Mouse (Mus musculus) stomach, adult 2 months (tissue): ENCODE measurements around the gene Cbx7. TPM values are rescaled to one million over a fixed set of nuclear protein-coding genes. Genes with fewer than 3 reads are reported as not detected.

ENCODE experiments used
- polyA plus RNA-seq: library from polyadenylated mRNA; depleted of rRNA; stranded (reverse); fragments of >200 nt; gene quantifications from 2 replicates; pipeline ENCODE4 v1.2.3, GENCODE M21; 2012; rRNA removed

The Cbx7 gene
- 13.7 and 24.7 TPM in 2 replicates for polyA plus RNA-seq

DNA sequence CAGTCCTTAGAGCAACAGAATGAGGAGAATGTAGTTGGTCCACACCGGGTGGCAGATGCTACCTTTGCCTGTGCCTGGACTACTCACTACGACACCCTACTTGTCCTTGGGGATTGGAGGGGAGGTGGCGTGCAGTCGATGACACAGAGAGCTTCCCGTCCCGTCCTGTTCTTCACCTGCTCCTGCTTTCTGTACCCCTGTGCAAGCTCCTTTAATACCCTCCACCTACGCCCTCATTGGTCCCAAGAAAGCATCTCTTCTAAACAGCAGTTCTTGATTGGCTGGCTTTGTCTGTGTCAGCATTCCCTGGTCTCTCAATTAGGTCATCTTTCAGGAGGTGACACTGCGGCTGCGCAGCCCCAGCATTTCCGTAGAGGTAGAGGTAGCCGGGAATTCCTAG, at the start of gene Cbx7:
TSS of gene Cbx7 (minus strand) at position 180 of the 400 bp plus-strand sequence.

DNA sequence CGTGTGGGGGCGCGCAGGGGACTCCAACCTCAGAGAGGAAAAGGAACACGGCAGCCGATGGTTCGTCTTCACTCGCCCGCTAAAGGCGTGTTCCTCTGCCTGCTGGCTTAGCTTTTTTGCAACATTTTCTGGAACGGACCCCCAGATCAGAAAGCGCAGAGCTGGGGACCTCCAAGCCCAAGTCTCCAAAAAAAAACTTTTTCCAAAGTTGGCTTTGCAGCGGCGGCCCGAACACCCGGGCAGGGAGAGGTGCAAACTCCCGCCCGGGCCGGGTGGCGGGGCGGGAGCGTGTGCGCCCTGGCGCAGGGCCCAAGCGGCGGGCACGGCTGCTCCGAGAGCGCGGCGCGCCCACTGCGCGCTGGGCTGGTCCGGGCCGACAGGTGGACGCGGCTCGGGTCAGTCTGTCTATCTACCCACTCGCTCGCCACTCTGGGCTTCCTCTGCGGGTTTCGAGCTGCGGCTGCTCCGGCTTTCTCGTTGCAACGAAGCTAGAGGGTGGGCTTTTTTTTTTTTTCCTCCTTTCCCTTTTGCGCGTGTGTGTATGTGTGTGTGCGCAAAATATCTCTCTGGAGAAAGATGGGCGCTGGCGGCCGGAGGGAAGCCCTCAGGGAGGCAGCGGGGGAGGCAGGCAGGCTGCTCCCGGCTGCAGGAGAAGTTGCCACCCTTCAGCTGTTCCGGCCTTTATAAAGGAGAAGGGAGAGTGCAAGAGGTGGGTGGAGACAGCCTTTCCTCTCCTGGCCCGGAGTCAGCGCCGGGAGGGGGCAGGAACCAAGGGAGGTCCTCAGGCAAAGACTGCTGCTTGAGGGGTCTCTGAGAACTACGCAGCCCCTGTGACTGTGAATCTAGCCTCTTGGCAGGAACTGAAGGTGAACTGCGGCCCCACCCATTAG, 43.6 kb upstream of the Cbx7 start, which contains the start of gene Pdgfb:
TSS of gene Pdgfb (minus strand) at position 657 of the 890 bp plus-strand sequence.

GRCm38 (mm10) chr15:79891436-79892212, 79.3 kb downstream of the Cbx7 start, which contains the start of gene Apobec3:
TSS of gene Apobec3 (plus strand) at chr15:79891659.

Other genes starting within 250 kb of the Cbx7 start
- gene Sun2, start 228.6 kb downstream of the Cbx7 start, polyA plus RNA-seq, result 29.7 and 33.0 TPM in 2 replicates
- 20.3 and 22.8 TPM in 2 replicates for gene Dnal4, start 193.3 kb downstream of the Cbx7 start, polyA plus RNA-seq
- gene Nptxr, start 166.4 kb downstream of the Cbx7 start, polyA plus RNA-seq, result 2.7 and 2.9 TPM in 2 replicates
- 0.76 TPM in 1 of 2 replicates, not detected in the other for gene Npcd, start 136.9 kb downstream of the Cbx7 start, polyA plus RNA-seq
- 27.2 and 29.3 TPM in 2 replicates for gene Cbx6, start 136.4 kb downstream of the Cbx7 start, polyA plus RNA-seq
- gene Apobec3, start 79.5 kb downstream of the Cbx7 start, polyA plus RNA-seq, result 5.1 and 8.7 TPM in 2 replicates
- gene Pdgfb, start 43.9 kb upstream of the Cbx7 start, polyA plus RNA-seq, result 15.7 and 20.9 TPM in 2 replicates
- gene Syngr1, start 120.2 kb upstream of the Cbx7 start, polyA plus RNA-seq, result 118 and 135 TPM in 2 replicates
- 288 and 389 TPM in 2 replicates for gene Rpl3, start 120.7 kb upstream of the Cbx7 start, polyA plus RNA-seq
- gene Tab1, start 162.0 kb upstream of the Cbx7 start, polyA plus RNA-seq, result 21.3 and 21.9 TPM in 2 replicates
- gene Mgat3, start 202.6 kb upstream of the Cbx7 start, polyA plus RNA-seq, result 14.8 and 15.8 TPM in 2 replicates